Mouse (Mus musculus): ENCODE results near the gene Arl6. TPM values are rescaled to one million over a fixed set of nuclear protein-coding genes. Genes with fewer than 3 reads are reported as not detected.
A peak's percentile ranks its signal among the peaks of the same experiment; 100 is the strongest.

Arl6 gene
- total RNA-seq, 2 experiments from 2014 or later = 27.4 to 30.1 TPM

DNA sequence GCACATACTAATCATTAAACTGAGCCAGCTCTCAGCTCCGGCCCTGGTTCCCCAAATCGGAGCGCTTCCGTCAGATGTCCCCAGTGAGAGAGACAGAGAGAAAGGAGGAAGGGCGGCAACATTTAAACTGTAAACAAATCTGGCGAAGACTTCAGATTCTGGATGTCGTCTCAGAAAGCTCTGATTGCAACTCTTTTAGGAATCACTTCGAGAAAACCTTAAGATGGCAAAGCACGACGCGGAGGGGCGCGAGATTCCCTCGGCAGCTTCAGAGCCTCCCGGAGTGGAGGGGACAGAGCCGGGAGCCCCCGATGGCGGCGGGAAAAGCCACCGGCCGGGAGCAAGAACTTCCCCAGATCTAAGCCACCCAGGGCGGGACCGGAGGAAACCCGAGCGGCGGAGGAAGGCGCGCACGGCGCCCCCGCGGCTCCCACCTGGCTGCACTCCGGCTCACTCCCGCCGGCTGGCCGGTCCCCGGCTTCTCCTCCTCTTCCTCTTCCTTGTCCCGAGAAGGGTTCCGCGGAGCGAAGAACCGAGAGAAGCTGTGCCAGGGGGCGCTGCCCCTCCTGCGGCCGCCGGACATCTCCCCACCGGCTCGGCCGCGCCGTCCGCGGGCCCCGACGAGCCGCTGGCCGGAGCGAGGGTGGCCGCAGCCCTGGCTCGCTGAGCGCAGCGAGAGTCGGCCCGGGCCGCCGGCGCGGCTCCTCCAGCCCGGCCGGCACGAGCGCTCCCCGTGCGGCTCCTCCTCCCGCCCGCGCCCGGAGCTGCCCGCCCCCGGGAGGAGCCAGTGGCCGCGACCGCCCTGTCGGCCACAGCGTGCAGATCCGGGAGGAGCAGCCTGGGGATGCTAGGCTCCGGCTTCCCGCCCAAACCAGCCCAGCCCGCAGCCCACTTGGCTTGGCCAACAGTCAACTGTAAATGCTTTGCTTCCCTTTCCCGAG, 38.6 kb downstream of the Arl6 start, which contains the start of gene Crybg3:
TSS of gene Crybg3 (minus strand) at position 669 of the 941 bp plus-strand sequence.
- TF ChIP-seq CTCF (conservative IDR thresholded peaks at IDR 0.05) = peak; percentile 38; the same call in 1 of the 2 replicates
- Histone ChIP-seq H3K4me3 (peak within 1 kb of the TSS; percentile 80), H3K27ac (peak within 1 kb of the TSS; percentile 69)
- DNase-seq (ENCODE audit: low spot score in 2 of 2) = peak; percentile 37 to 47

DNA sequence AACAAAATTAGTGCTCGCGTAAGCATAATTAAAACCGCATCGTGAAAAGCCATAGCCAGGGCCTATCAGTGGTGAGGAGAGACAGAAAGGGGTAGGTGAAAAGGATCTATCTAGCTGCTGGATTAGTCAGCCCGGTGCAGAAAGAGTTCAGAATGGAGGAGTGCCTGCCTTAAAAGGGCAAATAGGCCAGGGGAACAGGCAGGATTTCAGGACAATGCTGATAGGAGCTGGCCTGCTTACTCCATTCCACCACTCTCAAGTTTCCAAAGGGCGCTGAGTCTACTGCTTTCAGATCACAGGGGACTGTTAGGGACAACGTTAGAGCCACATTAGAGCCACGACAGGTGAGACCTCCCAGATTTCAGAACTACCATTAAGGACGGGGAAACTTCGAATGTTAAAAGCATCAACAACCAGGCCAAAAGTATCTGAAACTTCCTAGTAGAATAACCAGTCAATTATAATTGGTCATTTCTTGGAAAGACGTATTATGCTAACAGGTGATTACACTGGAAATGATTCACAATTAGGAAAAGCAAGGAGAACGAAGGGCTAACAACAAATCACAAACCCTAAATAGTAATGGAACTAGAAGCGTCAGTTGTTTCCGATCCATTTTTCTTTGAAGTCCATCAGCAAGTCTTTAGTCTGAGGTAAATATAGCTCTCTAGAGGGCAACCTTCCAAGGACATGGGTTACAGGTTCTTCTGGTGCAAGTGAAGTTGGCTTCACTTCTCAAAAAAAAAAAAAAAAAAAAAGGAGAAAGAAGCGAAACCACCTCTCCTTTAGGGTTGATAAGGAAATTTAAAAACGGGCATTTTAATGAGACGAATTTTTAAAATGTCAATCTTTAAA, 39.6 kb downstream of the Arl6 start:
- no peak for TF ChIP-seq CTCF (conservative IDR thresholded peaks at IDR 0.05)
- DNase-seq (ENCODE audit: low spot score in 2 of 2) = no peak
- Histone ChIP-seq H3K27ac (peak overlapping the region; percentile 69), H3K4me3 (peak overlapping the region; percentile 80)

DNA sequence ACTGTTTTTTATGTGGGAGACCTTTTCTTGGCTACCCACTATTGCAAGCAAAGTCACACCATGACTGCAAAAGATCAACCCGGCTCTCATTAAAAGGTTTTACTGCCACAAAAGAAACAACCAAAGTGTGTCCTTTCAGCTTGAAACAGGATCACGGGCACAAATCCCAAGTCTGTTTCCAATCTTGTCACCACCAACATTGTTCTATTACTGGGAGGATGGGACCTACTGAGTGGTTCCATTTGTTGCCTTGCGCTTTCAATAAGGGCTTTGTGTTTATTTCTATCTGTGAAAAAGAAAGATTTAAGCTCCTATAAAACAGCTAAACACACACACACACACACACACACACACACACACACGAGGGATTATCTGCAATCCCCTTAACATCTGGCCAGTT, 40.2 kb downstream of the Arl6 start:
- DNase-seq (ENCODE audit: low spot score in 2 of 2) = no peak
- Histone ChIP-seq H3K4me3 (no peak overlapping the region), H3K27ac (0 out of 2 replicates have a peak overlapping the region, but pooled peaks have one; percentile 69)
- no peak for TF ChIP-seq CTCF (conservative IDR thresholded peaks at IDR 0.05)

DNA sequence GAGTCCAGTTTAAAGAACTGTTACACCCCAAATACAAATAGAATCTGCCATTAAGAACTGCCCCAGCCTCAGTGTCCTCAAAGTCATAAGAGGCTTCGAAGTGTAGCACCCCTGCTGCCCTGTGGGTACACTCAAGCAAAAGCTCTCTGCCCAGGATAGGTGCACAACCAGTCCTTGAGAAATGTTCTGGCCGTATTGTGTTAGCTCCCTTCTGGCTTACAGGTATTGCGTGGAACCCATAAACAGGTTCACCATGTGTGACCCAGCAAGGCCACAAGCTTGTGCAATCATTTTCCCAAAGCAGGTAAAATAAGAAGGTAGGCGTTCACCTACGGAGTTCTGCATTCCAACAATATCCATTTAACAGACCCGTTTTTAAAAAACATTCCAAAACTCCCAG, 41.9 kb downstream of the Arl6 start:
- no peak for TF ChIP-seq CTCF (conservative IDR thresholded peaks at IDR 0.05)
- H3K4me3 ChIP-seq = no peak overlapping the region
- no peak for DNase-seq (ENCODE audit: low spot score in 2 of 2)
- no peak overlapping the region for H3K27ac ChIP-seq

DNA sequence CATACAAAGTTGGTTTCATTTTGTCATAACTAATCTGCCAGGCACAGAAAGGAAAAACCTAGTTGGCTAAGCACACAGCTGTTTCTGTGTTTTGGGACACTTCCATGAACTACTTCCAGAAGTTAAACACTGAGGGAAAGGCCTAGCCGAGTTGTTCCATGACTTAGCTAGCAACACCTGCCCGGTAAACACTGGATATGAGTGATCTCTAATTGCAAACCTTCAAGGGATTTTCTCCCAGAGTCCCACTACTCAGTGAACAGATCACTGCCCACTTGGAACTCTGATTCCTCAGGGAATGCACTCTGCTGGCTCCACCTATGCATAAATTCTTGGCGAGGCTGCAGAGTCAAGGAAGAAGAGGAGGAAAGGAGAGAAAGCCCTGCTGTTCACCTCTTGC, 44.5 kb downstream of the Arl6 start:
- H3K4me3 ChIP-seq = no peak overlapping the region
- TF ChIP-seq CTCF (conservative IDR thresholded peaks at IDR 0.05) = no peak
- H3K27ac ChIP-seq = no peak overlapping the region
- no peak for DNase-seq (ENCODE audit: low spot score in 2 of 2)

DNA sequence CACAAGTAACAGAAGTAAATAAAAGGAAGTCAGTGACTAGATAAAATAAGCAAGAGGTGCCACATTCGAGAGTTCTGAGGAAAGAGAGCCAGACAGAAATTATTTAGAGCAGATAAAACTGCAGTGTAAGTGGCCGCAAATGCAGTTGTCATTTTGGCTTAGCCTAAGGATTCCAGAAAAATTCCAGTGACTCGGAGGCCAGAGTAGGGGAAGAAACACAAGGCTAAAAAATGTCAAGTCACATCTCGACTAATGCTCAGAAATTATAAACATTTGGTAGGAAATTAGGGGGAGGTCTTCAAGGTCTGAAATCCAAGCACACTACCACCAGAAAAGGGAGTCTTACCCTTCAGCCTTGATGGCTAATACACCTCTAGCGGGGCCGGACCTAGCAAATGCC, 48.4 kb downstream of the Arl6 start:
- no peak for TF ChIP-seq CTCF (conservative IDR thresholded peaks at IDR 0.05)
- Histone ChIP-seq H3K4me3 (no peak overlapping the region), H3K27ac (no peak overlapping the region)
- no peak for DNase-seq (ENCODE audit: low spot score in 2 of 2)

DNA sequence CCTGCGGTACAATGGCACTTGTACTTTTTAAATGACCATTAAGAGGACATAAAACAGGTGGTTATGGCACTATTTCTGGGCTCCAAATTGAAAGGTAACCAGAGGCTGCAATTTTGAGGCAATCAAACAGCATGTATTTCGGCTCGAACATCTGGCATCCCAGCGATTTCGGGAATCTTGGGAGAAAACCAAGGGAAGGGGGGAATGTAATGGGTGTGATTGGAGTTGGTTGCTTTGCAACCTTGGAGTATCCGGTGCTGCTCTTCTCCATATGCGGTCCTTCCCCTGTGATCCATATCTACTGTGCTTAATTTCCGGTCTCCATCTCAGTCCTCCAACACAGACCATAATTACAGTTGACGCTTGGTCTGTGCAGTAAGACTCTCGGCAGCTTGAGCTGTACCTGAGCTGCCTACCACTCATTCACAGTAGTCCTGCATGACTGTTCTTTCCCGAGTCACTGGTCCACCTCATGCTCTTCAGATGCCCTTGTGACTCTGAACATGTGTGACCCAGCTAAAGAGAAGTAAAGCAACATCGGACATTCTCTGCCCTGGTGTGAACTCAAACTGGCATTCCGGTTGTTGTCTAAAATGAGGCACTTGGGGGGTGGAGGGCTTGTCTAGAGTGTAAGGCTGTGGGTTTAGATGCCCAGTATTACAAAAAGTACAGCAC, 50.7 kb downstream of the Arl6 start:
- no peak for DNase-seq (ENCODE audit: low spot score in 2 of 2)
- H3K4me3 ChIP-seq = no peak overlapping the region
- no peak overlapping the region for H3K27ac ChIP-seq
- no peak for TF ChIP-seq CTCF (conservative IDR thresholded peaks at IDR 0.05)

DNA sequence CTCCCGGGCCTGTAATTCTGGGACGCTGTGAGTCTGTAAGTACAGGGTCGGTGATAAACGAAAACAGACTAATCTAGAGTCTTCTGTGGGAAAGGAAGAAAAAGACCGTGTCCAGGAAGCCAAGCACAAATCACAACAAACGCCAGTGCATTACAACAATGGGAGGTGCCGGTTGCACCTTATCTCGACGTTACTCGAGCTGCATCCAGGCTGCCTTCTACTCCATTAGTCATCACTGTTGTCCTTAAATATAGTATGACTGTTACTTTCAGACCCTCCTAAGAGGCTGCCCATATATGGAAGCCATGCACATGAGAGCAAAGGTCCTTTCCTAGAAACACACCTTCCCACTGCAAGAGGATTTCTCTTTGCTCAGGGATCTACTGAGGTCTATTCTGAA, 51.4 kb downstream of the Arl6 start:
- no peak overlapping the region for H3K27ac ChIP-seq
- TF ChIP-seq CTCF (conservative IDR thresholded peaks at IDR 0.05) = no peak
- no peak overlapping the region for H3K4me3 ChIP-seq
- DNase-seq (ENCODE audit: low spot score in 2 of 2) = no peak

DNA sequence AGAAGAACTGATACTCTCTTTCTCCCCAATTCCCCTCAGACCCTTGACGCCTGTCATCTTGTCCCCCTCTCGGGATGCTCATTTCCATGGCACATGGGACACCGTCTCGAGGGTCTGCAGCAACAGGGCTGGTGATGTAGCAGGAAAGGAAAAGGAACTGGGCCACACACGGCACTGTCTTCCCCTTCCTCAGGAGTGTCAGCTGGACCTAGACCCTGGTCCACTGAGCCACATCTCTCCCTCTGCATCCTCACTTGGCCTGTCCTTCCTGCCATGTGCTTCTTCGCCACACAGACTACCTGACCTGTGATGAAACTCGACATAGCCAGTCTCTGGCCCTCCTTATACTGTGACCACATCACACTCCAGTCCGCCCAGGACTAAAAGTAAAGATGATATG, 52.3 kb downstream of the Arl6 start:
- no peak for DNase-seq (ENCODE audit: low spot score in 2 of 2)
- Histone ChIP-seq H3K4me3 (no peak overlapping the region), H3K27ac (0 out of 2 replicates have a peak overlapping the region, but pooled peaks have one; percentile 28)
- TF ChIP-seq CTCF (conservative IDR thresholded peaks at IDR 0.05) = no peak

DNA sequence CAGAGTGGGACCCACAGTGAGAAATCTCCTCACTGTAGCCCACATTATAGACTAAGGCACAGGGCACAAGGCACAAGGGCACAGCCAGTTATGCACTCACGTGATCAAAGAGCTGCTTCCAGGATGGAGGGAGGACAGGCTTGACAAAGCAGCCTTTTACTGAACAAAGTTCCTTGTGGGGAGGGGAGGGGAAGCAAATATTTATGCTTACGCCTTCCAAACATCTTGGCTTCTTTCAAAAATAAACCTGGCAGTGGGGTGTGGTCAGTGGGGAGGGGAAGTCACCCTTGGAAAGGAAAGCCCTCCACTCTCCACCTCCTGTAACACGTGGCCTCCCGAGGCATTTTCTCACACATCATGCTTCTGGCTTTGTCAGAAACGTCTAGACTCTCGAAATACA, 52.9 kb downstream of the Arl6 start:
- DNase-seq (ENCODE audit: low spot score in 2 of 2) = no peak
- TF ChIP-seq CTCF (conservative IDR thresholded peaks at IDR 0.05) = no peak
- peak overlapping the region; percentile 28; the same call in 1 of the 2 replicates for H3K27ac ChIP-seq

DNA sequence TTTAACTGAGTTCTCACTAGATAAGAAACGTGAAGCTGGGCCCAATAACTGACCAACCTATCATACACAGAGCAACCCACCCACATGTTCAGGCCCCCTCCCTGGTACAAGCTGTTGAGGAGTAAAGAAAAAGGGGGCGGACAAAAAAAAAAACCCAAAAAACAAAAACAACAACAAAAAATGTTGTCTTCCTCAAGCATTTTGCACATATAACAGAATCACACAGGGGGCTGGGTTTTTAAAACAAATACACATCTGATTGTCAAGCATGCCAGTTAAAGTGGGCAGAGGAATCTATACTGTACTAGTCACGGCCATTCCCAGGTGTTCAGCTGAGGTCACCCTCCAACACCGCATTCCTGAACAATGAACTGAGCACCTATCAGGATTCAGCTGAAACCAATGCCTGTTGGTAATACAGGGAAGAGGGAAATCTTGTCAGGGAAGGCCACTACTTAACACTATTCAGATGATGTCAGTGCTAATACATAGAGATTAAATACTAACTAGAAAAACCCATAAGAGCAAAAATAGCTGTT, 53.4 kb downstream of the Arl6 start:
- no peak overlapping the region; the same call in 1 of the 2 replicates for H3K27ac ChIP-seq
- no peak for DNase-seq (ENCODE audit: low spot score in 2 of 2)
- TF ChIP-seq CTCF (conservative IDR thresholded peaks at IDR 0.05) = no peak
- H3K4me3 ChIP-seq = no peak overlapping the region

More for the DNA sequence above, 52.9 kb downstream of the Arl6 start:
- no peak overlapping the region for H3K4me3 ChIP-seq

DNA sequence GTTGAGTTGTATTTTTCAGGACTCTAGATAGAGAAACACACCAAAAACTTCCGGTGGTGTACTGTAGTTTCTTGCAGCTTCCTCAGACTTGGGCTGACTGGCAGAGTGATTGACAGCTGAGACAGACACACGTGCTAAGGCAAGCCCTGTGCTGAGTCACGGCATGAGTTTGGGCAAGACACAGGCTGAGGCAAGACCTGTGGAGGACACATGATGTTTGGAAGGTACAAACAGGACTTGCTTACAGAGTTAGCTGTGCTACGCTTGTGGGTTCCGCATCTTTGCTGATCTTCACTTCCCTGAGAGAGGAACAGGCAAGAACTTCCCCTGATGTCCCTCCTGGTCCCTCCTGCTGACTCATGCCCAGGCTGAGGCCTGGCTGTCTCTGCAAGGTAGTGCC, 55.7 kb downstream of the Arl6 start:
- Histone ChIP-seq H3K27ac (no peak overlapping the region), H3K4me3 (no peak overlapping the region)
- TF ChIP-seq CTCF (conservative IDR thresholded peaks at IDR 0.05) = no peak
- no peak for DNase-seq (ENCODE audit: low spot score in 2 of 2)

Measured in layer of hippocampus, adult 2 months (tissue).